Mouse (Mus musculus) hindbrain, embryonic 16.5 days (tissue): ENCODE measurements around the gene Schip1. TPM values are rescaled to one million over a fixed set of nuclear protein-coding genes. Genes with fewer than 3 reads are reported as not detected.

Experiments
- ATAC-seq: fragments of 200-750 bp; cut with Nextera tagmentation; 2 replicates; pipeline ENCODE4 v1.8.0; 2017; ENCODE audit warnings: moderate TSS enrichment, moderate library complexity
- H3K27ac ChIP-seq: fragments of 300-500 bp; sonication (generic); 2 replicates; pipeline ENCODE4 v1.5.1; 2014; ENCODE audit warnings: low read depth, mild to moderate bottlenecking, control low read depth, low read length, moderate library complexity
- H3K27me3 ChIP-seq: fragments of 300-500 bp; sonication (generic); replicated peaks from 2 replicates; pipeline ENCODE4 v1.6.1; 2014; ENCODE audit warnings: low read length; ENCODE audit not compliant: control insufficient read depth, insufficient read depth
- H3K36me3 ChIP-seq: fragments of 300-500 bp; sonication (generic); 2 replicates; pipeline ENCODE4 v1.6.1; 2014; ENCODE audit warnings: mild to moderate bottlenecking, low read length, moderate library complexity, mixed read lengths; ENCODE audit not compliant: control insufficient read depth, insufficient read depth
- H3K4me1 ChIP-seq: fragments of 300-500 bp; sonication (generic); 2 replicates; pipeline ENCODE4 v1.6.1; 2014; ENCODE audit warnings: low read depth, low read length; ENCODE audit not compliant: control insufficient read depth, insufficient read depth
- H3K4me2 ChIP-seq: fragments of 300-500 bp; sonication (generic); 2 replicates; pipeline ENCODE4 v1.6.1; 2014; ENCODE audit warnings: mild to moderate bottlenecking, low read length, control low read depth, moderate library complexity
- H3K4me3 ChIP-seq: fragments of 300-500 bp; sonication (generic); 2 replicates; pipeline ENCODE4 v1.5.1; 2014; ENCODE audit warnings: mild to moderate bottlenecking, low read length, control low read depth, moderate library complexity
- H3K9ac ChIP-seq: fragments of 300-500 bp; sonication (generic); 2 replicates; pipeline ENCODE4 v1.6.1; 2014; ENCODE audit warnings: low read depth, mild to moderate bottlenecking, control low read depth, low read length, moderate library complexity
- H3K9me3 ChIP-seq: fragments of 300-500 bp; sonication (generic); 2 replicates; pipeline ENCODE4 v1.6.1; 2014; ENCODE audit warnings: mild to moderate bottlenecking, low read length, moderate library complexity; ENCODE audit not compliant: control insufficient read depth
- WGBS: fragments of 180-500 bp; shearing (Covaris S2); extraction: QIAGEN DNeasy Blood & Tissue Kit; methylation state at CpG from one replicate; pipeline ENCODE4 v1.1.7; 2014; 5-methylcytosine and 5-hydroxymethylcytosine counted together
- polyA plus RNA-seq: library from polyadenylated mRNA; unstranded; fragments of >200 nt; fragmentation: Nextera tagmentation; extraction: Ambion mirVana; gene quantifications from 2 replicates; pipeline ENCODE4 v1.2.1, GENCODE M21; 2015

Schip1 gene
- polyA plus RNA-seq, 1 experiment from 2014 or later: 157 TPM

- Histone ChIP-seq H3K27ac (no peak overlapping the region), H3K27me3 (no peaks in the 10 kb centered on the region), H3K4me3 (no peak overlapping the region), H3K36me3 (no peaks in the 10 kb centered on the region), H3K9ac (no peak overlapping the region), H3K4me2 (no peak overlapping the region), H3K9me3 (no peaks in the 10 kb centered on the region), H3K4me1 (peaks cover 4% of the 10 kb centered on the region)
- WGBS: 45% methylated on average over 8 of the region's 8 CpGs
- peak; percentile 85 for ATAC-seq
Measured at GRCm38 (mm10) chr3:68563922-68564321, 499.3 kb downstream of the Schip1 start.

- Histone ChIP-seq H3K9me3 (no peaks in the 10 kb centered on the region), H3K4me2 (no peak overlapping the region), H3K4me1 (peaks cover 4% of the 10 kb centered on the region), H3K9ac (no peak overlapping the region), H3K4me3 (no peak overlapping the region), H3K27me3 (no peaks in the 10 kb centered on the region), H3K27ac (no peak overlapping the region), H3K36me3 (no peaks in the 10 kb centered on the region)
- ATAC-seq: no peak
- WGBS: 60% methylated on average over 10 of the region's 10 CpGs
Measured at GRCm38 (mm10) chr3:68564978-68565674, 500.5 kb downstream of the Schip1 start.

GRCm38 (mm10) chr3:68565675-68566055, 501.1 kb downstream of the Schip1 start:
- H3K36me3 ChIP-seq: no peaks in the 10 kb centered on the region
- WGBS: 41% methylated on average over 4 of the region's 4 CpGs
- no peak overlapping the region for H3K27ac ChIP-seq
- H3K9ac ChIP-seq: no peak overlapping the region
- H3K9me3 ChIP-seq: no peaks in the 10 kb centered on the region
- no peaks in the 10 kb centered on the region for H3K27me3 ChIP-seq
- peaks cover 4% of the 10 kb centered on the region for H3K4me1 ChIP-seq
- no peak overlapping the region for H3K4me3 ChIP-seq
- ATAC-seq: no peak
- H3K4me2 ChIP-seq: no peak overlapping the region

- Histone ChIP-seq H3K4me2 (no peak overlapping the region), H3K9me3 (no peaks in the 10 kb centered on the region), H3K27me3 (no peaks in the 10 kb centered on the region), H3K36me3 (no peaks in the 10 kb centered on the region), H3K4me3 (no peak overlapping the region), H3K27ac (no peak overlapping the region), H3K9ac (no peak overlapping the region), H3K4me1 (peaks cover 9% of the 10 kb centered on the region)
- WGBS: 85% methylated on average over 7 of the region's 7 CpGs
- no peak for ATAC-seq
Measured at GRCm38 (mm10) chr3:68567581-68567980, 503.0 kb downstream of the Schip1 start.

- no peak overlapping the region for H3K4me2 ChIP-seq
- H3K9me3 ChIP-seq: no peaks in the 10 kb centered on the region
- H3K4me1 ChIP-seq: peaks cover 11% of the 10 kb centered on the region
- ATAC-seq: no peak
- no peak overlapping the region for H3K27ac ChIP-seq
- H3K36me3 ChIP-seq: no peaks in the 10 kb centered on the region
- H3K4me3 ChIP-seq: no peak overlapping the region
- WGBS: 84% methylated on average over 3 of the region's 3 CpGs
- no peak overlapping the region for H3K9ac ChIP-seq
- no peaks in the 10 kb centered on the region for H3K27me3 ChIP-seq
Measured at GRCm38 (mm10) chr3:68568149-68568548, 503.5 kb downstream of the Schip1 start.

GRCm38 (mm10) chr3:68568716-68569115, 504.1 kb downstream of the Schip1 start:
- Histone ChIP-seq H3K9me3 (no peaks in the 10 kb centered on the region), H3K4me3 (no peak overlapping the region), H3K36me3 (no peaks in the 10 kb centered on the region), H3K27ac (no peak overlapping the region; the same call in 1 of the 2 replicates), H3K4me2 (no peak overlapping the region), H3K27me3 (no peaks in the 10 kb centered on the region), H3K9ac (no peak overlapping the region), H3K4me1 (peaks cover 14% of the 10 kb centered on the region)
- 48% methylated on average over 7 of the region's 7 CpGs for WGBS
- ATAC-seq: no peak

GRCm38 (mm10) chr3:68570319-68570718, 505.7 kb downstream of the Schip1 start:
- Histone ChIP-seq H3K27me3 (no peaks in the 10 kb centered on the region), H3K36me3 (no peaks in the 10 kb centered on the region), H3K9ac (no peak overlapping the region), H3K4me3 (no peak overlapping the region), H3K4me1 (peaks cover 21% of the 10 kb centered on the region), H3K27ac (no peak overlapping the region), H3K4me2 (no peak overlapping the region), H3K9me3 (no peaks in the 10 kb centered on the region)
- ATAC-seq: no peak
- WGBS: 85% methylated on average over 4 of the region's 4 CpGs

GRCm38 (mm10) chr3:68572249-68573225, 507.9 kb downstream of the Schip1 start:
- Histone ChIP-seq H3K36me3 (no peaks in the 10 kb centered on the region), H3K9me3 (no peaks in the 10 kb centered on the region), H3K27me3 (no peaks in the 10 kb centered on the region), H3K9ac (peak overlapping the region; percentile 82), H3K4me3 (peak overlapping the region; percentile 61), H3K4me2 (peak overlapping the region; percentile 60), H3K4me1 (peaks cover 42% of the 10 kb centered on the region), H3K27ac (peak overlapping the region; percentile 97)
- WGBS: 7% methylated on average over 28 of the region's 28 CpGs
- ATAC-seq: peak; percentile 95

- Histone ChIP-seq H3K36me3 (no peaks in the 10 kb centered on the region), H3K27ac (peak overlapping the region; percentile 78), H3K9ac (peak overlapping the region; percentile 67), H3K4me2 (peak overlapping the region; percentile 60), H3K4me3 (peak overlapping the region; percentile 61), H3K27me3 (no peaks in the 10 kb centered on the region), H3K4me1 (peaks cover 42% of the 10 kb centered on the region), H3K9me3 (no peaks in the 10 kb centered on the region)
- no peak for ATAC-seq
- WGBS: 15% methylated on average over 3 of the region's 3 CpGs
Measured at GRCm38 (mm10) chr3:68573226-68573624, 508.6 kb downstream of the Schip1 start.
